Mouse (Mus musculus): ENCODE results near the gene Cnmd.

Cnmd gene

GRCm38 (mm10) chr14:79662001-79662400, at the start of gene Cnmd:
Cnmd (minus strand) TSS chr14:79662170.
- no peak for DNase-seq

- no peak for DNase-seq
These were observed 49.3 kb upstream of the Cnmd start for GRCm38 (mm10) chr14:79711301-79711700.

GRCm38 (mm10) chr14:79703523-79704172, 41.7 kb upstream of the Cnmd start:
- no peak for DNase-seq

GRCm38 (mm10) chr14:79701606-79702005, 39.6 kb upstream of the Cnmd start:
- no peak for DNase-seq

- DNase-seq: no peak
These were observed 39.1 kb upstream of the Cnmd start for GRCm38 (mm10) chr14:79701054-79701453.

GRCm38 (mm10) chr14:79699381-79699780, 37.4 kb upstream of the Cnmd start:
- DNase-seq: no peak

- no peak for DNase-seq
These were observed 28.3 kb upstream of the Cnmd start for GRCm38 (mm10) chr14:79690068-79690844.

- DNase-seq: no peak
These were observed 18.7 kb upstream of the Cnmd start for GRCm38 (mm10) chr14:79680652-79681051.

GRCm38 (mm10) chr14:79677891-79678687, 16.1 kb upstream of the Cnmd start:
- DNase-seq: no peak

GRCm38 (mm10) chr14:79677108-79677753, 15.3 kb upstream of the Cnmd start:
- DNase-seq: no peak

- no peak for DNase-seq
These were observed 11.4 kb upstream of the Cnmd start for GRCm38 (mm10) chr14:79673083-79674013.

- no peak for DNase-seq
These were observed 10.6 kb upstream of the Cnmd start for GRCm38 (mm10) chr14:79672567-79672966.

GRCm38 (mm10) chr14:79671008-79671407, 9.0 kb upstream of the Cnmd start:
- no peak for DNase-seq

- DNase-seq: peak; percentile 76
These were observed 709 bp downstream of the Cnmd start for GRCm38 (mm10) chr14:79661005-79661917.

GRCm38 (mm10) chr14:79660467-79660866, 1.5 kb downstream of the Cnmd start:
- peak; percentile 13 for DNase-seq

- DNase-seq: no peak
These were observed 3.0 kb downstream of the Cnmd start for GRCm38 (mm10) chr14:79658748-79659508.

GRCm38 (mm10) chr14:79658286-79658685, 3.7 kb downstream of the Cnmd start:
- DNase-seq: no peak

GRCm38 (mm10) chr14:79652654-79653053, 9.3 kb downstream of the Cnmd start:
- no peak for DNase-seq

- DNase-seq: no peak
These were observed 12.3 kb downstream of the Cnmd start for GRCm38 (mm10) chr14:79649680-79650079.

- DNase-seq: no peak
These were observed 16.6 kb downstream of the Cnmd start for GRCm38 (mm10) chr14:79645378-79645777.

Measured in lung, postnatal 14 days (tissue).